Mouse (Mus musculus) C2C12 (cell line): ENCODE results near the gene Gm6482. TPM values are rescaled to one million over a fixed set of nuclear protein-coding genes. Genes with fewer than 3 reads are reported as not detected.
"Not testable (repeated sequence)": the region's sequence is repeated elsewhere in the genome, so short reads cannot be mapped to it uniquely, and the experiment has no call there.

Source experiments
- H3K27me3 ChIP-seq: one replicate; pipeline ENCODE4 v1.6.1; 2011; ENCODE audit not compliant: control insufficient read depth, insufficient read depth, insufficient read length
- H3K36me3 ChIP-seq: one replicate; pipeline ENCODE4 v1.6.1; 2011; ENCODE audit not compliant: control insufficient read depth, insufficient read depth
- H3K4me3 ChIP-seq: one replicate; pipeline ENCODE4 v1.5.1; 2011; ENCODE audit warnings: mild to moderate bottlenecking, control low read depth; ENCODE audit not compliant: poor library complexity, insufficient read depth, severe bottlenecking
- H3K79me2 ChIP-seq: one replicate; pipeline ENCODE4 v1.6.1; 2011; ENCODE audit not compliant: control insufficient read depth, insufficient read depth
- H3K79me3 ChIP-seq: one replicate; pipeline ENCODE4 v1.6.1; 2011; ENCODE audit warnings: low read depth, control low read depth
- H3ac ChIP-seq: one replicate; pipeline ENCODE3; 2011; ENCODE audit warnings: low read depth; ENCODE audit not compliant: control insufficient read depth, insufficient read length
- long read RNA-seq, 2 experiments: library from polyadenylated mRNA; unstranded; transcript quantifications; one replicate each; pipeline ENCODE4 v2.0.0; 2019 to 2020
- polyA plus RNA-seq: library from polyadenylated mRNA; unstranded; fragments of >200 nt; fragmentation: generic; extraction: Trizol; gene quantifications from one replicate; pipeline ENCODE4 v1.2.1, GENCODE M21; 2012; ENCODE audit warnings: missing spikeins

Gm6482 gene
- polyA plus RNA-seq: not detected
- long read RNA-seq, experiment 1: 0 reads
- long read RNA-seq, experiment 2: 0 reads

DNA sequence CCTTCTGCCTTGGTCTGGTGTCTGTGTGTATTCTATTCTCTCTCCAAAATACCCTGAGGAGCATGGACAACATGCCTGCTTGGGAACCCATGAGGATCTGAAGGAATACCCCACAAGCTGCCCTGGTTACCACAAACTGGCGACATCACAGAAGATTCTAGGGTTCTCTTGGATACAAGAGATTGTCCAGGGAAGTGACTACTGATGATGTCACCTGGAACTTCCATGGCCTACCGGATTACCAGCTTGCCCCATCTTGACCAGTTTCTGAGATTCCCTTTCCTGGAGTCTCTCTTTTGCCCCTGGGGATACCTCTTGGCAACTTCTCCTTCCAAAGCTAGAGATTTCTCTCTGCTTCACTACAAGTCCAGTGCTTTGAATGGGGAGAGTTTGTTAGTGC lies at the start of gene Gm6482:
Gm6482 (minus strand) TSS at position 101 of the 400 bp plus-strand sequence.
- not testable (repeated sequence) for H3K4me3 ChIP-seq, H3K79me2 ChIP-seq, H3K79me3 ChIP-seq, H3ac ChIP-seq, H3K27me3 ChIP-seq, H3K36me3 ChIP-seq

- not testable (repeated sequence) for H3ac ChIP-seq, H3K79me2 ChIP-seq, H3K79me3 ChIP-seq, H3K4me3 ChIP-seq, H3K36me3 ChIP-seq, H3K27me3 ChIP-seq
Observed at GRCm38 (mm10) chr14:41453418-41453817, 45.3 kb upstream of the Gm6482 start, which contains the start of gene Gm7954. Gene Gm7954 (minus strand): TSS chr14:41453518.

DNA sequence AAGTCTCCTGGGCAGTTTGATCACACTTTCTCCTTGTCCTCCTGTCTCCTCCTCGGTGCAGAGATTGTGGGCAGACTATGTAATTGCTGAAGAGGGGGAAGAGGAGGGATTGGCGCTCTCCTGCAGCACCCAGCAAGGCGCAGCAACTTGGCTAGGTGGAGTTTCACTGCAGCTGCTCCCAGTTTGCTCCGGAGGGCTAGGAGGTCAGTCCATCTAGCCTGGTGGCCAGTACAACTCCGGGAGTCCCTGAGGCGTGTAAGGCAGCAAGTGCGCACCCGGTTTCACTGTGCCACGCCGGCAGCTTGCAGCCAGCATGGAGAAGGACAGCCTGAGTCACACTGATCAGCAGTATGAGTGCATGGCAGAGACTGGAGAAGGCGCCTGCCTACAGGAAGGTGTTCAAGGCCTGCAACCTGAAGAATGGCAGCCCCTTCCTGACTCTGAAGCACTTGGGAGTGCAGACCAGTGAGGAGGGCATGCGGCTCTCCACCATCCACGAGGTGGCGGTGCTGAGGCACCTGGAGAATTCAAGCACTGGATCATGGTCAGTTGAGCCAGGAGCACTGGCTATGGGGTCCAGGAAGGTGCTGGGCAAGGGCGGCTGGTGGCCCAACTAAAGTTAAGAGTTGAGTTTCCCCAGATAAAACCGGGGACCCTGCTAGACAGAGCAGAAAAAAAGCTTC lies 17.5 kb upstream of the Gm6482 start:
- H3K79me3 ChIP-seq, H3K79me2 ChIP-seq, H3K4me3 ChIP-seq, H3K27me3 ChIP-seq, H3ac ChIP-seq, H3K36me3 ChIP-seq: not testable (repeated sequence)

DNA sequence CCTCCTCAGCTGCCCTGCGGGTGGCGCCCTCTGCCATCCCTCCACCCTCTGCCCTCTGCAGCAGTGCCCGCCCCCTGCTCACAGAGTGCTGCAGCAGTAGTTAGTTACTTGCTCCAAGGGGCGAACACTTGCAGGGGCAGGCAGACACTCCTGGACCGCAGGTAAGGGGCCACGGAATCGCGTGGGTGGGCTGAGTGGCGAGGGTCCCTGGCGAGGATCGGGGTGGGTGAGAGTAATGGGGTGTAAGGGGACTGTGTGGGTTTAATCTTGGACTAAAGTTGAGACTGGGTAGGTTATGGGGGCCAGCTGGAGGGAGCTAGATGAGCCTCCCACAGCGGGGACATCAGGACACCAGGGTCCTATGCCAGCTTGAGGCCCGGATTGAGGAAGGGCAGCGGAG lies 16.6 kb upstream of the Gm6482 start:
- H3K36me3 ChIP-seq, H3K4me3 ChIP-seq, H3ac ChIP-seq, H3K79me3 ChIP-seq, H3K27me3 ChIP-seq, H3K79me2 ChIP-seq: not testable (repeated sequence)

- not testable (repeated sequence) for H3K79me2 ChIP-seq, H3ac ChIP-seq, H3K79me3 ChIP-seq, H3K36me3 ChIP-seq, H3K4me3 ChIP-seq, H3K27me3 ChIP-seq
Observed at GRCm38 (mm10) chr14:41386279-41386678, 21.8 kb downstream of the Gm6482 start, which contains the start of gene Gm7945. Gene Gm7945 (minus strand): TSS chr14:41386379.

Other genes with a start within 250 kb of the Gm6482 start
- not detected for gene Sftpd, start 223.1 kb downstream of the Gm6482 start, polyA plus RNA-seq
- not detected for gene Gm2832, start 129.5 kb downstream of the Gm6482 start, polyA plus RNA-seq
- not detected for gene Gm5798, start 59.7 kb downstream of the Gm6482 start, polyA plus RNA-seq
- not detected for gene Gm7945, start 21.9 kb downstream of the Gm6482 start, polyA plus RNA-seq
- not detected for gene Gm7954, start 45.2 kb upstream of the Gm6482 start, polyA plus RNA-seq
- gene Gm3486, start 81.2 kb upstream of the Gm6482 start, polyA plus RNA-seq: not detected
- not detected for gene Gm7970, start 147.3 kb upstream of the Gm6482 start, polyA plus RNA-seq
- not detected for gene 1700049E17Rik2, start 164.9 kb upstream of the Gm6482 start, polyA plus RNA-seq
- gene Gm3072, start 216.3 kb upstream of the Gm6482 start, polyA plus RNA-seq: not detected
- gene Gm3676, start 238.2 kb upstream of the Gm6482 start, polyA plus RNA-seq: not detected